15 mouse cellular contexts compared by ENCODE assay signal in the genomic region with DNA sequence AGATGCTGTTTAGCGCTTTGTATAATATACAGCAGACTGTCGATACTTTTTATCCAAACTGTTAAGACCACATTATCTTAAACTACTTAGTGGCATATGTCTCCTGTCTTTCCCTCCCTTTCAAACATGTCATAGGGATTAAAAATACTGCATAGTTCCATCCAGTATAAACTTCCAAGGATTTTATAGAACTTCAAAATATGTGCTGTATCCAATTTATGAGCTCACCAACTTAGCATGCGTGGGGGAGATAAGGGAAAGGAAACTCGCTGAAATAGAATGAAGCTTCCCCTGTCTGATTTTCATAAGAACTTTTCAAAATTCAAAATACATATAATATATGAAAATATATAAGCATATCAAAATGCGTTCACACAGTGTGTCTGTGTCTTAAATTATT.
"Had no signal": no experiment of that assay in that cellular context is flagged by ENCODE, and none has a peak within 500 bp of the region (broad histone marks: within the 10 kb centered on the region; RNA-seq: fewer than 3 reads in every experiment).

No protein-coding gene starts in this region.

- H3K4me3 ChIP-seq: megakaryocyte, embryonic 14.5 days; midbrain, embryonic 13.5 days; midbrain, embryonic 15.5 days; neural tube, embryonic 12.5 days; stomach, embryonic 15.5 days had no signal

- H3K9ac ChIP-seq: midbrain, embryonic 13.5 days; midbrain, embryonic 15.5 days; neural tube, embryonic 12.5 days; stomach, embryonic 15.5 days had no signal

- H3K4me1 ChIP-seq: midbrain, embryonic 13.5 days; midbrain, embryonic 15.5 days; neural tube, embryonic 12.5 days had no signal

- DNase-seq: lung, adult 2 months; lung, postnatal 14 days; lung, postnatal 36 days; right cerebral cortex, postnatal 14 days; thymus, adult 2 months; thymus, postnatal 25 days; thymus, postnatal 4 days had no signal

- H3K27me3 ChIP-seq: megakaryocyte, embryonic 14.5 days; midbrain, embryonic 13.5 days; midbrain, embryonic 15.5 days; neural tube, embryonic 12.5 days; stomach, embryonic 15.5 days had no signal

- H3K27ac ChIP-seq: macrophage; midbrain, embryonic 13.5 days; midbrain, embryonic 15.5 days; neural tube, embryonic 12.5 days; stomach, postnatal 0 days had no signal

- ATAC-seq: midbrain, embryonic 13.5 days; midbrain, embryonic 15.5 days had no signal

- H3K36me3 ChIP-seq: midbrain, embryonic 13.5 days; midbrain, embryonic 15.5 days; neural tube, embryonic 12.5 days; stomach, embryonic 15.5 days had no signal

- H3K4me2 ChIP-seq: midbrain, embryonic 11.5 days; midbrain, embryonic 13.5 days; midbrain, embryonic 15.5 days; neural tube, embryonic 12.5 days; stomach, embryonic 15.5 days had no signal

- H3K9me3 ChIP-seq: megakaryocyte, embryonic 14.5 days; midbrain, embryonic 13.5 days; midbrain, embryonic 15.5 days; neural tube, embryonic 12.5 days; stomach, embryonic 15.5 days had no signal
